Mouse (Mus musculus) 3134 (cell line): ENCODE data around the gene Axin1.

Source experiments
- DNase-seq: peaks from one replicate; pipeline ENCODE4 v3.0.0-alpha.2; 2011; ENCODE audit warnings: low spot score; ENCODE audit not compliant: insufficient read length; ENCODE audit errors: extremely low read depth

Axin1 gene

DNA sequence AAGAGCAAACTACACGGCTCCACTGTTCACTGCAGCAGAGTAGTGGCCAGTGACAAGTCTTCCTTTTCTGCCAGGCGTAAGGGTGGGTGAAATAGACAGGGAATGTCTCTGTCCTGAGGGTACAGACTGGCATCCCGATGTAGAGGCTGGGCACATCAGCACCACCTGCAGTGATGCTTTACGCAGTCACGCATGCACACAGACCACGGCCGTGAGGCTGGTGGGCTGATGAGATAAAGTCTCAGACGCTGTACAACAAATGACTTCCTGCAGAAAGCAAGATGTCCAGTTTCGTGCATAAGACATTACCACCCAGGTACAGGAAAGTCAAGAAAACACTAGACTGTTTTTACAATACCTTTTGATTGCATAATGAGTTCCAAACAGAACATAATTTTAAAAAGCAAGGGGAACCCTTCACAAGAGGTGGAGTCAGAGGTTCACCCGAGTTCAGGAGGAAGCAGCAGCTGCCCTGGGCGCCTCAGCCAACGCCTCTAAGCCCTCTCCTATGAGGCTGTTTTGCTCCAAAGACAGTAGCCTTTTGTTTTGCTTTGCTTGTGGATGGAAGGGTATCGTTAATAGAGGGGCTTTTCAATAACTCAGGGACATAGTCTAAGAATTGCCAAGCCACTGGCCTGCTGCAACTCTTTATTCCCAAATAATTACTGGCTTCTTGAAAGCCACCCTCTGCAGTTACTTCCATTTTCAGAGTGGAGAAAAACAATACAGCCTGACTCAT is 96.8 kb downstream of the Axin1 start:
- DNase-seq, result no peak

DNA sequence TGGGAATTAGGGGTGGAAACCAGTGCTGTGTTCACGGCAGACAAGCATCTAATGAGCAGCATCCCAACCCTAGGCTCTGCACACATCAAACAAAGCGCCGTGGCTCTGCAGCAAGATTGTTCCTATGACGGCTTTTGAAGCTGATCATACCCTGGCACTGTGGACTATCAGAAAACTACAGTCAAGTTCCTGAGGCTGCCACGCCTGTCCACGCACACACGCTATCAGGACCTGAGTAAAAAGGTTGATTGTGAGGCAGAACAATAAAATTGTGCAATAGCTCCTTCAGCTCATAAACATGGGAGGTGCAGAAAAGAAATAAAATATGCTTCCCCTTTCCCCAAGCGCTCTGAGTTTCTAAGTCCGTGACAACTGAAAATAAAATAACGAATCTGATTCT is 99.2 kb downstream of the Axin1 start:
- DNase-seq, result no peak

GRCm38 (mm10) chr17:26239551-26239950 is 101.1 kb downstream of the Axin1 start:
- no peak for DNase-seq

GRCm38 (mm10) chr17:26240120-26240790 is 101.8 kb downstream of the Axin1 start:
- no peak for DNase-seq

DNA sequence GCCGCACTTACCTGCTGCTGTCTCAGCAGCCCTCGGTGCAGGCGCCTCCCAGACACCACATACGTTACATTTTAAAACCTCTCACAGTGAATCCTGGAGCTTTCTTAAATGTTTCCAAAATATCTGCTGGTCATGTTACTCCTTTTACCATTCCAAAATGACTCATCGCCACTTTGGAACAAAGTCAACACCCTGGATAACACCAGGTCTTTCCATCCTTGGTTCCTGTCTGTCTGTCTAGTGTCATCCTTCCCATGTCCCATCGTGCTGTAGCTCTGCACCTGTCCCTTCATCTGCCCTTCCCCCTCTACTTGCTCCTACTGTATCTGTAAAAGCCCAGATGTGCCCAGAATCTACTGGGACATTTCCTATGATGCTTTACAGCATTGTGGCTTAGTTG is 102.5 kb downstream of the Axin1 start:
- DNase-seq, result peak; percentile 60

GRCm38 (mm10) chr17:26243471-26244100 is 105.1 kb downstream of the Axin1 start:
- peak; percentile 92 for DNase-seq

GRCm38 (mm10) chr17:26244101-26244841 is 105.8 kb downstream of the Axin1 start, which contains the start of gene Fam234a:
Fam234a (minus strand) TSS chr17:26244242.
- DNase-seq, result no peak
